ENCODE assay signal across 12 mouse cellular contexts in the genomic region with DNA sequence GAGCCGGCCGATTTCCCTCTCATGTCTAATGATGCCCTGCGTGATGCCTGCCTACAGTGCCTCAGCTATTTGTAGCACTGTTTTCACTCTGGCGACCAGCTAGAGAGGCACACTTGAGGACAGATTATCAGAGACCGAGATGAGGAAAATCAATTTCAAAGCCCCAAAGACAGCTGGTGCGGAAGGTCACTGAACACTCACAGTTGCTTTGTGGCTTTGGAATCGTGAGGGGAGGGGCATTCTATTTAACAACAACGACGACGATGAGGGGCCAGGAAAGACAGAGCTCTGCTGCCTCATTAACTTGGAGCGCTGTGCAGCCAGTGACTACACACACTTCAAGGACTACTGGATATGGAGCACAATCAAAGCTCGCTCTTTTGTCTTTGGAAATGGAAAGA.
DNase-seq lines count a peak whose midpoint lies in the region; ATAC-seq and TF ChIP-seq lines count a peak whose summit lies in the region.
"Had no signal": no experiment of that assay in that cellular context is flagged by ENCODE, and none has a peak within 500 bp of the region (broad histone marks: within the 10 kb centered on the region; RNA-seq: fewer than 3 reads in every experiment).

No protein-coding gene starts in this region.

- TF ChIP-seq CTCF in hindbrain, postnatal 0 days (IDR thresholded peaks at IDR 0.05; ENCODE audit: low read depth): no peak

- H3K9me3 ChIP-seq in limb, embryonic 12.5 days: no peaks in the 10 kb centered on the region
- no peaks in the 10 kb centered on the region for H3K9me3 ChIP-seq in limb, embryonic 10.5 days (replicated peaks)
- no peaks in the 10 kb centered on the region for H3K9me3 ChIP-seq in hindbrain, postnatal 0 days (ENCODE audit: low read length)
- H3K9me3 ChIP-seq: limb, embryonic 15.5 days had no signal

- H3K27me3 ChIP-seq in limb, embryonic 12.5 days: no peaks in the 10 kb centered on the region
- no peaks in the 10 kb centered on the region for H3K27me3 ChIP-seq in limb, embryonic 10.5 days (ENCODE audit: low read depth, poor library complexity, severe bottlenecking)
- H3K27me3 ChIP-seq in hindbrain, postnatal 0 days (ENCODE audit: insufficient read depth, low read length): no peaks in the 10 kb centered on the region
- H3K27me3 ChIP-seq: limb, embryonic 15.5 days; megakaryocyte, embryonic 14.5 days had no signal

- no peak overlapping the region for H3K27ac ChIP-seq in limb, embryonic 12.5 days
- H3K27ac ChIP-seq in limb, embryonic 10.5 days: no peak overlapping the region
- peak overlapping the region; percentile 32 for H3K27ac ChIP-seq in hindbrain, postnatal 0 days
- H3K27ac ChIP-seq: limb, embryonic 15.5 days had no signal

- H3K4me1 ChIP-seq in limb, embryonic 12.5 days (replicated peaks): peaks cover 4% of the 10 kb centered on the region; the same call in 1 of the 2 replicates
- peaks cover 9% of the 10 kb centered on the region; the same call in 1 of the 2 replicates for H3K4me1 ChIP-seq in limb, embryonic 10.5 days
- peaks cover 4% of the 10 kb centered on the region; the same call in 1 of the 2 replicates for H3K4me1 ChIP-seq in hindbrain, postnatal 0 days (ENCODE audit: insufficient read depth, low read length)
- H3K4me1 ChIP-seq: limb, embryonic 15.5 days; megakaryocyte, embryonic 14.5 days had no signal

- WGBS in limb, embryonic 12.5 days: 62% methylated on average over 12 of the region's 12 CpGs
- 83% methylated on average over 12 of the region's 12 CpGs for WGBS in limb, embryonic 10.5 days
- WGBS in hindbrain, postnatal 0 days: 16% methylated on average over 12 of the region's 12 CpGs

- peaks cover 8% of the 10 kb centered on the region; the same call in 1 of the 2 replicates for H3K36me3 ChIP-seq in limb, embryonic 12.5 days
- H3K36me3 ChIP-seq in limb, embryonic 10.5 days: peaks cover 9% of the 10 kb centered on the region; the same call in 1 of the 2 replicates
- no peaks in the 10 kb centered on the region for H3K36me3 ChIP-seq in hindbrain, postnatal 0 days (ENCODE audit: insufficient read depth, low read length)
- H3K36me3 ChIP-seq: limb, embryonic 15.5 days had no signal

- H3K4me3 ChIP-seq in limb, embryonic 12.5 days (replicated peaks): no peak overlapping the region
- no peak overlapping the region for H3K4me3 ChIP-seq in limb, embryonic 10.5 days
- 0 out of 2 replicates have a peak overlapping the region, but pooled peaks have one; percentile 18 for H3K4me3 ChIP-seq in hindbrain, postnatal 0 days (ENCODE audit: low read length)
- H3K4me3 ChIP-seq: limb, embryonic 15.5 days had no signal

- no peak for ATAC-seq in limb, embryonic 12.5 days (ENCODE audit: insufficient number of reproducible peaks, insufficient read depth, low FRiP score, low TSS enrichment, low read depth)
- 0 out of 2 replicates have a peak, but pooled peaks have one; percentile 58 for ATAC-seq in hindbrain, postnatal 0 days

- no peak overlapping the region for H3K9ac ChIP-seq in limb, embryonic 12.5 days (replicated peaks)
- H3K9ac ChIP-seq in hindbrain, postnatal 0 days (replicated peaks; ENCODE audit: low read length): 0 out of 2 replicates have a peak overlapping the region, but pooled peaks have one; percentile 24
- H3K9ac ChIP-seq: limb, embryonic 15.5 days had no signal

- 0 out of 2 replicates have a peak overlapping the region, but pooled peaks have one; percentile 4 for H3K4me2 ChIP-seq in limb, embryonic 12.5 days
- peak overlapping the region; percentile 48 for H3K4me2 ChIP-seq in hindbrain, postnatal 0 days (ENCODE audit: low read depth, low read length)
- H3K4me2 ChIP-seq: limb, embryonic 15.5 days had no signal

- peak; percentile 6 for DNase-seq in adrenal gland, postnatal 36 days
- no peak for DNase-seq in adrenal gland, adult 8-10 months
- no peak for DNase-seq in limb, embryonic 10.5 days (ENCODE audit: low spot score)
- peak; percentile 49 for DNase-seq in hindbrain, postnatal 0 days (ENCODE audit: low spot score)
- DNase-seq in thymus, postnatal 14 days: no peak
- no peak for DNase-seq in spleen, postnatal 14 days (ENCODE audit: low spot score in 2 of 2)
- no peak for DNase-seq in gastrocnemius, postnatal 10 days
- DNase-seq: cerebellum, adult 18-20 months; kidney, postnatal 25 days had no signal

Comparison
In these comparisons a context has a peak if more than half of its experiments do, and no peak if none do; other contexts are left out.
1. DNase-seq: peak in adrenal gland, postnatal 36 days (2 of 2) and hindbrain, postnatal 0 days (single experiment); none in adrenal gland, adult 8-10 months (single experiment), limb, embryonic 10.5 days (single experiment), thymus, postnatal 14 days (single experiment), spleen, postnatal 14 days (0 of 2) and gastrocnemius, postnatal 10 days (single experiment).